Mouse (Mus musculus) NIH3T3 (cell line): Measurements from ENCODE around the gene Hmg20a.
"Not testable (repeated sequence)": the region's sequence is repeated elsewhere in the genome, so short reads cannot be mapped to it uniquely, and the experiment has no call there.

Experiments used
- DNase-seq: peaks from one replicate; pipeline ENCODE4 v3.0.0-alpha.2; 2012; ENCODE audit warnings: low read depth

Gene Hmg20a

DNA sequence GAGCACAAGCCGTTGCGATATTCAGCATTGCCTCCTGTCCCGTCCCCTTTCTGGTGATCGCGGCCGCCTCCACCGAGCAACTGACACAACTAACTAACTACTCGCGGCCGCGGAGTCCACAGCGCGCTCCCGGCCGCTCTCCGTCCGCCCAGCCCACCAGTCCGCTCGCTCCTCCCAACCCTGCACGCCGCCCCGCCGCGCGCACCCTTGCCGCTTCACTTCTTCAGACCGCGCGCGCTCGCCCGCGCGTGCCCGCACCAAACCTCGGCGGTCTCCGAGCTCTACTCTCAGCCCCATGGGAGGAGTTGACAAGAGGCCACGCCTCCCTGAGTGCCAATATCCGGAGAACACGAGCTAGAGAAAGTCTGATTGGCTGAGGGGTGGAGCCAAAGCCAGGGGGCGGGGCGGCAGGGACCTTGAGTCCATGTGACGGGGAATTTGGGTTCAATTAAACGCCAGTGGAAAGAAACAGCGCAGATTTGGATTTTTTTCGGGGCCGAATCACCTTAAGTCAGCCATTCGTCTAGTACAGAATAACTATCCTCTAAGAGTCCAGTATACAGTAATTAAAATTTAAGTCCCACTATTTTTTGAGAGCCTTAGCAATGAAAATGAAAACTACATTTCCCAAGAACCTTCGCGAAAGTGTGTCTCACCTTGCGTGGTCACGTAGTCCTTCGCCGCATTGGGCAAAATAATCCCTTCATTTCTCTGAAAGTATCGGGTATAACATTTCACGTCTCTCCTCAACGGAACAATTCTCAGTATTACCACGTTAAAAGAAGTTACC, at the start of gene Hmg20a, which contains the start of gene Peak1:
Gene Hmg20a (plus strand): TSS at position 662 of the 790 bp plus-strand sequence.
Gene Peak1 (minus strand): TSS at position 120 of the 790 bp plus-strand sequence.
- peak; percentile 100 for DNase-seq

GRCm38 (mm10) chr9:56368814-56369213, 49.6 kb upstream of the Hmg20a start:
- no peak for DNase-seq

GRCm38 (mm10) chr9:56370710-56371109, 47.7 kb upstream of the Hmg20a start:
- DNase-seq, result peak; percentile 33

GRCm38 (mm10) chr9:56374401-56374800, 44.0 kb upstream of the Hmg20a start:
- DNase-seq, result peak; percentile 85

DNA sequence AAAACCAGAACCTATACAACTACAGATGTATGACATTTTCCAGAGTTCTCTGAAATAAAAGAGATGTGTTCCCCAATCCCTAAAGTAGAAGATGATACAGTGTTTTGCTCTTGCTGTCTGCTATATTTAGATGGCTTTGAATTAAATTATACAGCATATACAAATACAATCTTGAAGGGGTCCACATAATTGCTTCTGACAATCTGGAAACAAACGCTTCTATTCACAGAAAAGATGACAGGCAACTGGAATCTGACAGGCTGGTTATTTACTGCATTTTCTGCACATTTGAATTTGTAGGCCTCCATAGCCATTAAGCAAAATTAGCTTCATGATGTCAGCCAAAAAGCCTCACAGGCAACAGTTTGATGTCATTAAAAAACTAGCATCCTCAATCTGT, 35.6 kb upstream of the Hmg20a start:
- no peak for DNase-seq

DNA sequence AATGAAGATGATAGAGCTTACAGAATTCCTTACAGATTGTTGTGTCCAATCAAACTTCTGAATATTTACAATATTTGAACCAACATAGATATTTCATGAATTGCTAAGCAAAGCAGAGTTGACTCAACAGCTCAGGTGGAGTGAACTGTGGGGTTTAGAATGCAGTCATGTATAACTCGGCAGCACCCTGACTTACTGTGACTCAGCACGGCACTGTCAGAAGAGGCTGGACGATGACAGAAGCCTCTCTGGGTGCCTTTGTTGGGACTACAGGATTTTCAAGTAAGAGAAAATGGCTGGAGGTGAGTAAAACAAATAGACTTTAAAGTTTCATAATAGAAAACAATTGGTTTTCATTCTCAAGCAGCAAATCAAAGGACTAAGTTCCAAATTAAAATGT, 25.6 kb upstream of the Hmg20a start:
- DNase-seq, result no peak

DNA sequence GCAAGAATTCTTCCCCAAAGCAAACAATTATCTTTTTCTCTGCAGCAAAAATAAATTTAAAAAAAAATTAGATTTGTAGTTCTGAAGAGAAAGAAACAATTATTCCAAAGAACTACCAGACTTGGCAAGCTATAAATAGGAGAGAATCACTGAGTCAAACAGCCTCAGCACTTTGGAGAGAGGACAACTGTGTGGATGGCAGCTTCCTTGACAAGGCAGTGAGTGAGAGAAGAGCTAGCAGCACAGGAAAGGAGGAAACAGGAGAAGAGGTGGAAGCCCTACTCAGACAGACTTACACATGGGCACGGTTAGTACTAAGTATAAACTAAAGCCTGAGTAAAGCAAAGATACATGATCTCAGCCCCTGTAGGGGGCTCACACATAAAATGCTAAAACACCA, 22.1 kb upstream of the Hmg20a start:
- DNase-seq, result no peak

GRCm38 (mm10) chr9:56404619-56405018, 13.8 kb upstream of the Hmg20a start:
- no peak for DNase-seq

DNA sequence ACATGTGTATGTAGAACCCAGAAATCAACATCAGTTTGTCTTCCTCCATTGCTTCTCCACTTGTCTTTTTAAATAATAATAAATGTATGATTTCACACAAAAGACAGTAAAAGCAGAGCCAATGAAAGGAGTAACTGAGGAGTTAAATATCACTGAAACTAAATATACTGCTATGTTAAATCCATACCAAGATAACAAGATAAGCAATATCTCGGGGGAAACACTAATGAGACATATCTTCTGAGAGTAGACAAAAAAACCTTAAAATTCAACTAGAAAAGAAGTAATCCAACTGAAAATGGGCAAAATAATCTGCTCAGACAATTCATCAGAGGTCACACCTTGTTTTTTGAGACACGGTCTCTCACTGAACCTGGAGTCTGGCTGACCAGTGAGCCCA, 8.5 kb upstream of the Hmg20a start:
- DNase-seq, result no peak

DNA sequence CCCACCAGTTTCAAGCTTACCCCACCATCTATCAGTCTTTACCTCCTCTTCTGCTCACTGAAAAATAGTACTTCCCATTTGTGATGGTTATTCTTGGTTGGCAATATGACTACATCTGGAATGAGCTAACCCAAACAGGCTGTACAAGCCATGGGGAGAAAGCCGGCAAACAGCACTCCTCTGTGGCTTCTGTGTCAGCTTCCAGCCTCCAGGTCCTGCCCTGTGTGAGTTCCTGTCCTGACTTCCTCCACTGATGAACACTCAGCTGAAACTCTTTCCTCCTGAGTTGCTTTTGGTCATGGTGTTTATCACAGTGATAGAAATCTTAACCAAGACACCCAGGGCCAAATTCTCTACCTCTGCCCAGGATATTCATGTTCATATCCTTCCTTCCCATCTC, 5.7 kb upstream of the Hmg20a start:
- no peak for DNase-seq

DNA sequence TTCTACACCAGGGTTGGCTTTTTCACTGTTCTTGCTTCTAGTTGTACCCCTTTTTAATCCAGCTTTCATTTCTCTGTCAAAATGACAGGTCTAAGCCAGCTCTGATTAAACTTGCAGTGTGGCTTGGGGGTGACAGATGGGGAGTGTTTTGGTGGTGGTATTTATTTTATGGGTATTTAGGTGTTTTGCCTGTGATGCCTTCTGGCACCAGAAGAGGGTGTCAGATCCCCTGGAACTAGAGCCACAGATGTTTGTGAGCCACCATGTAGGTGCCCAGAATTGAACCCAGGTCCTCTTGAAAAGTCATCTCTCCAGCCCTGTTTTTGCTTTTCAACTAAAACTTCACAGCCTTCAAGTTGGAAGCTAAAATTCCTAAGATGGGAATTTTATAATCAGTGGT, 4.1 kb upstream of the Hmg20a start:
- no peak for DNase-seq

DNA sequence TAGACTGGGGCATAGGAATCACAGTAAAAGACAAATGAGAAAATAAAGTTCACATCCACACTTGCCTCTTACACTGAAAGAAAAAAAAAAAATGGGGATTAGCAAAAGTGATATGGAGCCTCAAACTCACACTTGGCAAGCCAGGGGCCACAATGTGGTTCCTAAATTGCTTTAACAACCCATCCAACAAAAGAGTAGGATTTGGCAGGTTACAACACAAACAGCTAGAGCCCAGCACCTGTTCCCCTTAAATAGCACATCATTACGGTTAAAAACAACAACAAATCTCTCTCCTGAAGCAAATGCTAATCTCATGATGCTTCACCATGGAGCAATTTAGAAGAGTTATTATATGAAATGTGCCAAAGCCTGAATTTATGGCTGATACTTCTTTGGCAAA, 3.0 kb upstream of the Hmg20a start:
- no peak for DNase-seq

DNA sequence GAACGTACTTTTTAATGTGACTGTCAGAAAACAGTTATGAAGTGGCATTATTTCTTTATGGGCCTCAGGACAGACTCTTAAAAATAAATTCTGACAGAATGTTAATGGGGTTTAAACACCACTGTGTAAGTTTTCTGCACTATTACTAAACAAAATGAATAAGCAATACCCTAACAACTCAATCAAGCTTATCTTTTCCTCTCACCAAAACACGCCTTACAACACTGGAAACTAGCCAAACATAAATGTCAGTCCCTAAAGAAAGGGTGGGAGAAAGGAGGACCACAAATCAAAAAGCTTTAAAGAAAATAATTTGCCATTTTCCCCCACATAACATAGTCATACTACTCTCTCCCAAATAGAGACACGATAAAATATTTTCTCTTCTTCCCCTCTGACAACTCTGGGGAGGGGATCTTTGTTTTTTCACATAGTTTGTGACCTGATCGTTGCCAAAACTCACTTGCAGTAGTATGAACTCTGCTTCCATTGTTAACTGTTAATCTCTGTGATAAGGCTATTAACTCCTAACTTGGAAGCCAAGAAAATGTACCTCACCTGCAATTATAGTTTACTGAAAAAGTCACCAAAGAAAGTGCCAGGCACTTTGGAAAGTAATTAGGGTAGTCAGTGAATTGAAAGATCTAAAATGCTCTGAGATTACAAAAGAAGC, 2.3 kb upstream of the Hmg20a start:
- no peak for DNase-seq

DNA sequence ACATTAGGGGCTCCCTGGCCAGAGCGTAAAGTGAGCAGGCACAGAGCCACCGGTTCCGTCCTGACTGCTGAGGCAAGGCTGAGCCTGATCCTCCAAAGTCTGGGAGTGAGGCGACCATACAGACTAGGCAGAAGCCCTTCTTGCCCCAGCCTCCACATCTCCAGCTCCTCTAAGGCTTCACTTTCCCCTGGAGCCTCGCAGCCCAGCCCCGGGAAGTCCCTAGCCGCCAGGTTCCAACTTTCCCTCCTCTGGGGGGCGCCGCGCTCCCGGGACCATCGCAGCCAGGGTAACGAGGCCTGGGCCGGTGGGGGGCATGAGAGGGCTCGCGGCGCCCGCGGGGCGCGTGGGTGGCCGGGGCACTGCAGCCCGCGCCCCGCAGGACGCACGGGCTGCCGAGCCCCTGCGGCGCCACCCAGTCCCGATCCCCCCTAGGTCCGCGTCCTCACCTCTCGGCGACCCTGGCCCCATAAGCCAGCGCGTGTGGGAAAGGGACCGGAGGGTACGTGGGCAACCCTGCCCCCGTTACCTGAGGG, 928 bp upstream of the Hmg20a start:
- peak; percentile 88 for DNase-seq

- DNase-seq, result peak; percentile 85
These were observed 380 bp downstream of the Hmg20a start for GRCm38 (mm10) chr9:56418738-56419239.

DNA sequence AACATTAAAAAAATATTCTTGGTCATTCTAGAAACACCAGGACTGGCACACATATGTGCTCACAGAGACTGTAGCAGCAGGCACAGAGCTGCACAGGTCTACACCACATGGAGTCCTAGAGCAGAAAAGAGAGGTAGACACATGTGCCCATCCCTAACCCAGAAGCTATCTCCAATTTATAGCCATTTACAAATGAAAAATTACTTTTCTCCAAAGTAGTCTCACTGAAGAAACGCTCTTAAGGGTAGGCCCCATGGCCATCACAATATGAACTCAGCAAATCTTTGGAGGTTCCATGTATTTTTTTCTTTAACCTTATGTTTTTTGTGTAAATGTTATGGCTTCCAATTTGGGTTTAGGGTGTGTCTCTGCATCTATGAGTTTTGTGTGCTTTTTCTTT, 1.8 kb downstream of the Hmg20a start:
- DNase-seq, result no peak

- DNase-seq, result no peak
These were observed 2.6 kb downstream of the Hmg20a start for GRCm38 (mm10) chr9:56420892-56421601.

DNA sequence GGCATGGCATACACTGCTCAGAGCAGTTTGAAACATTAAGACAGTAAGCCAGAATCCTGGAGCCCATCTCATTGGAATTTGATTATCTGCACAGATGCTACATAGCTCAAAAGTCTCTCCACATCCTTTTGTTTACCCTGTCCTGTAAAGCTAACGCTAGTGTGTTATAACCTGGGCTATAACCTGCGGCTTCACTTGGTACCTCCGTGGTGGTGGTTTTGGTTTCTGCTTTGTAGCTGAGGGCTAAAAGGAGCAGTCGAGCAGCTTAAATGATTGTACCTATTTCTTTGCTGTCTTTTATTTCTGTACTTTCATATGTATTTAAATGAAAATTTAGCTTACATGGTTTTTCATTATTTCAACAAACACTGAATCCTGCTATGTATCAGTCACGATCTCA, 3.6 kb downstream of the Hmg20a start:
- no peak for DNase-seq

- DNase-seq, result no peak
These were observed 6.5 kb downstream of the Hmg20a start for GRCm38 (mm10) chr9:56424861-56425260.

DNA sequence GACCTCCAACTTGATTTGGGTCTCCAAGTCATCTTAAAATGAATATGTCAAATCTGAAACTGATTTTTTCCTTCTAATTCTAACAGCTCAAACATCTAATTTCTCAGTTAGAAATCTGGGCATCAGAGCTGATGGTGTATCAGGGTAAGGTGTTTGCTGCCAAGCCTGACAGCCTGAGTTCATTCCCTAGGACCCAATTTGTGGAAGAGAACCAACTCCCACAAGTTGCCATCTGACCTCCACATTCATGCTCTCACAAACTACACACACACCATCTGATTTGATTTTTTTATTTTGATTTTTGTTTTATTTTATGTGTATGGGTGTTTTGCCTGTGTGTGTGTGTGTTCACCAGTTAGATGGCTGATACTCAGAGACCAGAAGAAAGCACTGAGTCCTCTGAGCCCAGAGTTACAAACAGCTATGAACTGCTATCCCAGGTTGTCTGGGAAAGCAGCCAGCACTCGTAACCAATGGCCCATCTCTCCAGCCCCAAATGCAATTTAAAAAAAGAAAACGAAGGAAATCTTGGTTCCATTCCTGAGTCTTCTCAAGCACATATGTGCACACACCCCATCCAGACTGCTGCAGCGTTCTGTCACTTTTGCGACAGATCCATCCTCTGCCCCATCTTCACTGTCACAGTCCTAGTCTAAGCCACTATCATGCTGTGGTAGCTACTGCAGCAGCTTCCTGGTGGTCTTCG, 17.6 kb downstream of the Hmg20a start:
- no peak for DNase-seq

DNA sequence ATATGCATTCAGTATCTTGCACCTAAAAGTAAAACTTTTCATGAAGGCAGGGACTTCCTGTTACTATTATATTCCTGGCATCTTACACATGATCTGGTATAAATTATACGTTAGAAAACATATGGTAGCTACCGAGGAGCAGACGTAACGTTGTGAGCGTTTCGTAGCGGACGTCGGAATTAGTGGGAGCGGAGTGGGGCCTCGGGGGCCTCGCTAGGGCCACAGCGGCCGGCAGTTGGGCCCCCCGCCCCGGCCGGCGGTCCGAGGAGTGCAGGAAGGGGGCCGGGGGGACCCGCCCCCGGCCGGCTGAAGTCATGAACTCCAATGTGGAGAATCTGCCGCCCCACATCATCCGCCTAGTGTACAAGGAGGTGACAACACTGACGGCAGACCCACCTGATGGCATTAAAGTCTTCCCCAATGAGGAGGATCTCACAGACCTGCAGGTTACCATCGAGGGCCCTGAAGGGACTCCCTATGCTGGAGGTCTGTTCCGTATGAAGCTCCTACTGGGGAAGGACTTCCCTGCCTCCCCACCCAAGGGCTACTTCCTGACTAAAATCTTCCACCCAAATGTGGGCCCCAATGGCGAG, 19.0 kb downstream of the Hmg20a start:
- not testable (repeated sequence) for DNase-seq
